Mouse (Mus musculus): ENCODE data around the gene Zfp458. TPM values are rescaled to one million over a fixed set of nuclear protein-coding genes. Genes with fewer than 3 reads are reported as not detected.
"Not testable (repeated sequence)": the region's sequence is repeated elsewhere in the genome, so short reads cannot be mapped to it uniquely, and the experiment has no call there.

The Zfp458 gene
- polyA plus RNA-seq (2015; fragmentation: Nextera tagmentation; extraction: Ambion mirVana) = 1.5 TPM in 2 replicates

DNA sequence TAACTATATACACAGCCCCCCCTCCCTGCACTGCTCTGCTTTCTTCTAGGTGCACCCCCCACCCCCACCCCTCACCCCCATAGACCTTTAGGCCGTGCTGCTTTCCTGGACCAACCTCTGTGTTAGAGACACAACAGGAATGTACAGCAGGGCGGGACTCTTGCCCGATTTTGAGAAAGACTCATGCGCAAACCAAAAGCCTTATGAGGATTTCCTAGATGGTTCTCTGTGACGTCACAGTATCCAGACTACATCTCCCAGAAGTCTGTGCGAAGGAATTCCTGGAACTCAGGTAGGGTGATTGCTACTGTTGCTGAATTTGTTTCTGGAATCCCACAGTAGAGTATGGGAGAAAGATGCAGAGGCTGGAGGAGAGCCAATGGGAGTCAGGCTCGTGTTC is at the start of gene Zfp458:
Zfp458 (minus strand) TSS at position 153 of the 400 bp plus-strand sequence.
- Histone ChIP-seq H3K27ac (no peak within 1 kb of the TSS), H3K4me3 (no peak within 1 kb of the TSS), H3K4me1 (no peaks in the 10 kb centered on the region), H3K27me3 (no peaks in the 10 kb centered on the region), H3K36me3 (no peaks in the 10 kb centered on the region), H3K4me2 (no peak within 1 kb of the TSS), H3K9me3 (no peaks in the 10 kb centered on the region), H3K9ac (no peak within 1 kb of the TSS)
- peak; percentile 55; the same call in 1 of the 2 replicates for ATAC-seq (ENCODE audit: borderline replicate concordance, extremely low read depth, low FRiP score, low TSS enrichment)
- WGBS = 43% methylated on average over 7 of the region's 7 CpGs

GRCm38 (mm10) chr13:67306718-67307117 is 28.5 kb upstream of the Zfp458 start:
- peaks cover 6% of the 10 kb centered on the region for H3K4me1 ChIP-seq
- WGBS = 22% methylated on average over 5 of the region's 5 CpGs
- no peaks in the 10 kb centered on the region for H3K9me3 ChIP-seq
- H3K9ac ChIP-seq = no peak overlapping the region
- peak overlapping the region; percentile 84 for H3K4me2 ChIP-seq
- ATAC-seq (ENCODE audit: borderline replicate concordance, extremely low read depth, low FRiP score, low TSS enrichment) = peak; percentile 49; the same call in 1 of the 2 replicates
- no peak overlapping the region; the same call in 1 of the 2 replicates for H3K27ac ChIP-seq
- H3K4me3 ChIP-seq = peak overlapping the region; percentile 74
- no peaks in the 10 kb centered on the region for H3K36me3 ChIP-seq
- H3K27me3 ChIP-seq = no peaks in the 10 kb centered on the region

DNA sequence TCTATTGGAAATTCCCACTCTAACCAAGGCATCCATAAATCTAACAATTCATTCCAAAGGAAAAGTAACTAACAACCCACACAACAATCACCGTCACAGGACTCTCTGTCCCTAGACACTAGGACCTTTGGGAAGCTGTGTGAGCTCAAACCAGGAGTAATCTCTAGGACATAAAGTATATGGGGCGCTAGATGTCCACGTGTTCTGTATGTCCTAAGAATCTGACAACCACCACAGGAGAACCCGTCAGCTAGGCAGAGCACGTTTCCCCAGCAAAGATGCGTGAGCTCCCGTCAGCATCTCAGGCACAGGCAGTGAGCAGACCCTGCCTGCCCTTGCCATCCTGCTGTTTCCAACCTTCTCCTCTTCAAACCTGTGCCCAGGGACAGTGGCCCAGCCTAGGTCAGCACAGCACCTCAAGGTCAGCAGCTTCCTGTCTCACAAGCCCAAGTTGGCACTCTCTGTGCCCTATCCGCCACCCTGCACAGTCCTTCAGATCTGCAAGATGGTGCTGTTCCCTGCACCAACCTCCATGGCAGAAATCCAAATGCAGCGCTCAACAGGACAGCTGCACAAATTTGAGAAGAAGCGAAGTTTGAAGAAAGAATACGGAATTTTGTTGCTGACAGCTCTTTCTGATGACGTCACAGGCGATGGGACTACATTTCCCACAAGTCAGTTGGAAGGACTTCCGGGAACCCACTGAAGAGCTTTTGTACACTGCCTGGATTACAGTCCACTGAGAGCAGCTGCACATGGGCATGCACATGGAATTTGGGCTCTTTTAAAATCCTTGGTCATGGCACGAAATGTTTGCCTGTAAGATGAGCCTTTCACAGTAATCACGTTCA is 27.8 kb upstream of the Zfp458 start, which contains the start of gene Zfp457:
Zfp457 (minus strand) TSS at position 664 of the 851 bp plus-strand sequence.
- peak within 1 kb of the TSS; percentile 84 for H3K4me2 ChIP-seq
- H3K4me3 ChIP-seq = peak within 1 kb of the TSS; percentile 74
- WGBS = 6% methylated on average over 16 of the region's 16 CpGs
- peaks cover 6% of the 10 kb centered on the region for H3K4me1 ChIP-seq
- H3K9ac ChIP-seq = peak within 1 kb of the TSS; percentile 67
- ATAC-seq (ENCODE audit: borderline replicate concordance, extremely low read depth, low FRiP score, low TSS enrichment) = peak; percentile 99
- no peaks in the 10 kb centered on the region for H3K27me3 ChIP-seq
- no peak within 1 kb of the TSS; the same call in 1 of the 2 replicates for H3K27ac ChIP-seq
- H3K36me3 ChIP-seq = no peaks in the 10 kb centered on the region
- no peaks in the 10 kb centered on the region for H3K9me3 ChIP-seq

- not testable (repeated sequence) for H3K27me3 ChIP-seq, H3K4me1 ChIP-seq, H3K9me3 ChIP-seq, H3K36me3 ChIP-seq
- 36% methylated on average over 9 of the region's 9 CpGs for WGBS
- peak; percentile 39; the same call in 1 of the 2 replicates for ATAC-seq (ENCODE audit: borderline replicate concordance, extremely low read depth, low FRiP score, low TSS enrichment)
- 0 out of 2 replicates have a peak overlapping the region, but pooled peaks have one; percentile 50 for H3K27ac ChIP-seq
- peak overlapping the region; percentile 64 for H3K9ac ChIP-seq
- H3K4me2 ChIP-seq = peak overlapping the region; percentile 77
- H3K4me3 ChIP-seq = peak overlapping the region; percentile 84
Observed at GRCm38 (mm10) chr13:67269383-67270065, 8.7 kb downstream of the Zfp458 start.

- 0 out of 2 replicates have a peak overlapping the region, but pooled peaks have one; percentile 50 for H3K27ac ChIP-seq
Observed at GRCm38 (mm10) chr13:67268568-67269369, 9.5 kb downstream of the Zfp458 start.

GRCm38 (mm10) chr13:67214015-67214607 is 64.2 kb downstream of the Zfp458 start:
- H3K4me1 ChIP-seq = no peaks in the 10 kb centered on the region
- H3K9ac ChIP-seq = no peak overlapping the region
- H3K9me3 ChIP-seq = no peaks in the 10 kb centered on the region
- H3K4me3 ChIP-seq = no peak overlapping the region
- no peaks in the 10 kb centered on the region for H3K36me3 ChIP-seq
- WGBS = 51% methylated on average over 4 of the region's 4 CpGs
- no peaks in the 10 kb centered on the region for H3K27me3 ChIP-seq
- ATAC-seq (ENCODE audit: borderline replicate concordance, extremely low read depth, low FRiP score, low TSS enrichment) = no peak
- no peak overlapping the region for H3K27ac ChIP-seq
- H3K4me2 ChIP-seq = no peak overlapping the region

More at GRCm38 (mm10) chr13:67268568-67269369, 9.5 kb downstream of the Zfp458 start:
- Histone ChIP-seq H3K4me3 (peak overlapping the region; percentile 84), H3K4me1 (no peaks in the 10 kb centered on the region), H3K4me2 (peak overlapping the region; percentile 77), H3K27me3 (no peaks in the 10 kb centered on the region), H3K9me3 (0 out of 2 replicates have a peak, but pooled peaks cover 5% of the 10 kb centered on the region), H3K36me3 (no peaks in the 10 kb centered on the region), H3K9ac (peak overlapping the region; percentile 64)
- 5% methylated on average over 18 of the region's 18 CpGs for WGBS
- ATAC-seq (ENCODE audit: borderline replicate concordance, extremely low read depth, low FRiP score, low TSS enrichment) = peak; percentile 98

Other genes with a start within 250 kb of the Zfp458 start
- 3.7 TPM in 2 replicates for gene Zfp712, start 217.3 kb downstream of the Zfp458 start, polyA plus RNA-seq (2015; fragmentation: Nextera tagmentation; extraction: Ambion mirVana)
- gene Zfp708, start 180.5 kb downstream of the Zfp458 start, polyA plus RNA-seq (2015; fragmentation: Nextera tagmentation; extraction: Ambion mirVana) = 5.0 and 5.5 TPM in 2 replicates
- 3.4 and 3.5 TPM in 2 replicates for gene Gm28557, start 169.9 kb downstream of the Zfp458 start, polyA plus RNA-seq (2015; fragmentation: Nextera tagmentation; extraction: Ambion mirVana)
- gene Rslcan18, start 162.2 kb downstream of the Zfp458 start, polyA plus RNA-seq (2015; fragmentation: Nextera tagmentation; extraction: Ambion mirVana) = 0.16 and 0.39 TPM in 2 replicates
- gene Zfp759, start 156.8 kb downstream of the Zfp458 start, polyA plus RNA-seq (2015; fragmentation: Nextera tagmentation; extraction: Ambion mirVana) = 1.9 TPM in 2 replicates
- gene Rsl1, start 105.3 kb downstream of the Zfp458 start, polyA plus RNA-seq (2015; fragmentation: Nextera tagmentation; extraction: Ambion mirVana) = 9.0 and 9.1 TPM in 2 replicates
- 1.6 and 1.9 TPM in 2 replicates for gene Zfp455, start 84.0 kb downstream of the Zfp458 start, polyA plus RNA-seq (2015; fragmentation: Nextera tagmentation; extraction: Ambion mirVana)
- 0.21 and 0.92 TPM in 2 replicates for gene Zfp457, start 28.0 kb upstream of the Zfp458 start, polyA plus RNA-seq (2015; fragmentation: Nextera tagmentation; extraction: Ambion mirVana)
- 2.7 and 2.8 TPM in 2 replicates for gene Zfp595, start 54.1 kb upstream of the Zfp458 start, polyA plus RNA-seq (2015; fragmentation: Nextera tagmentation; extraction: Ambion mirVana)
- 0.64 TPM in 1 of 2 replicates, not detected in the other for gene Gm28044, start 82.1 kb upstream of the Zfp458 start, polyA plus RNA-seq (2015; fragmentation: Nextera tagmentation; extraction: Ambion mirVana)
- 0.93 and 1.1 TPM in 2 replicates for gene Zfp953, start 82.1 kb upstream of the Zfp458 start, polyA plus RNA-seq (2015; fragmentation: Nextera tagmentation; extraction: Ambion mirVana)
- gene Gm28041, start 97.3 kb upstream of the Zfp458 start, polyA plus RNA-seq (2015; fragmentation: Nextera tagmentation; extraction: Ambion mirVana) = 0.46 and 0.48 TPM in 2 replicates
- gene Zfp456, start 97.3 kb upstream of the Zfp458 start, polyA plus RNA-seq (2015; fragmentation: Nextera tagmentation; extraction: Ambion mirVana) = 1.8 and 1.9 TPM in 2 replicates
- gene Zfp429, start 121.4 kb upstream of the Zfp458 start, polyA plus RNA-seq (2015; fragmentation: Nextera tagmentation; extraction: Ambion mirVana) = 6.8 and 7.7 TPM in 2 replicates
- gene Zfp459, start 143.0 kb upstream of the Zfp458 start, polyA plus RNA-seq (2015; fragmentation: Nextera tagmentation; extraction: Ambion mirVana) = 1.1 and 1.7 TPM in 2 replicates
- 9.6 TPM in 2 replicates for gene Zfp874a, start 173.2 kb upstream of the Zfp458 start, polyA plus RNA-seq (2015; fragmentation: Nextera tagmentation; extraction: Ambion mirVana)
- 2.1 and 3.8 TPM in 2 replicates for gene Zfp874b, start 205.8 kb upstream of the Zfp458 start, polyA plus RNA-seq (2015; fragmentation: Nextera tagmentation; extraction: Ambion mirVana)
- 12.9 and 14.1 TPM in 2 replicates for gene Zfp58, start 222.1 kb upstream of the Zfp458 start, polyA plus RNA-seq (2015; fragmentation: Nextera tagmentation; extraction: Ambion mirVana)
- not detected in 2 replicates for gene Gm26965, start 247.7 kb upstream of the Zfp458 start, polyA plus RNA-seq (2015; fragmentation: Nextera tagmentation; extraction: Ambion mirVana)
- 22.3 and 22.8 TPM in 2 replicates for gene Zfp87, start 247.7 kb upstream of the Zfp458 start, polyA plus RNA-seq (2015; fragmentation: Nextera tagmentation; extraction: Ambion mirVana)